Comparison of ENCODE assay signal across 25 mouse cellular contexts in the genomic region with DNA sequence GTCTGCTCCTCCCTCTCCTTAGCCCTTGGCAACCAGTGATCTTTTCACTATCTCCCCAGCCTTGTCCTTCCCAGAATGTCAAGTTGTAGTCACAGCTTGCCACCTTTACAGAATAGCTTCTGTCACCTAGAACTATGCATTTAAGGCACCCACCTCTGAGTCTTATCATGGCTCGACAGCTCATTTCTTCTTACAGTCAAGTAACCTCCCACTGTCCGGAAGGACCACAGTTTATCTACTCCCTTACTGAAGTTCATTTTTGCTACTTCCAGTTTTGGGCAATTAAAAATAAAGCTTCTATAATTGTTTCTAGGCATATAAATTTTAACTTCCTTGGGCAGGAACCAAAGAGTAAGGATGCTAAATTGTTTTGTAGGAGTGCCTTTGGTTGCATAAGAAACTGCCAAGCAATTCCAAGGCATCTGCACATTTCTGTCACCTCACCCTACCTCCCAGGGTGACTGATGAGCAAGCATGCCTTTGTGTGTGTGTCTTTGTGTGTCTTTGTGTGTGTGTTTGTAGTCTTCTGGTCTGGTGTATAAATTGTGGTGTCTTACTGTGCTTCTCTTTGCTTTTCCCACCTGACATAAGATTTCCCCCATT.
DNase-seq lines count a peak whose midpoint lies in the region; ATAC-seq and TF ChIP-seq lines count a peak whose summit lies in the region.
"Had no signal": no experiment of that assay in that cellular context is flagged by ENCODE, and none has a peak within 500 bp of the region (broad histone marks: within the 10 kb centered on the region; RNA-seq: fewer than 3 reads in every experiment).

No protein-coding gene starts in this region.

- intact Hi-C loops in left cerebral cortex, adult 2 months (cut with DNase I): no loop called here

- peaks cover 11% of the 10 kb centered on the region for H3K4me1 ChIP-seq in midbrain, embryonic 13.5 days (replicated peaks)
- H3K4me1 ChIP-seq: embryonic facial prominence, embryonic 12.5 days; embryonic facial prominence, embryonic 15.5 days; heart, embryonic 10.5 days had no signal

- H3K27me3 ChIP-seq in midbrain, embryonic 13.5 days: no peaks in the 10 kb centered on the region
- H3K27me3 ChIP-seq: embryonic facial prominence, embryonic 12.5 days; embryonic facial prominence, embryonic 15.5 days; hindbrain, embryonic 12.5 days; hindbrain, embryonic 15.5 days; Patski had no signal

- H3K27ac ChIP-seq in left cerebral cortex, adult 2 months: no peak overlapping the region
- H3K27ac ChIP-seq in midbrain, embryonic 13.5 days: no peak overlapping the region
- H3K27ac ChIP-seq: embryonic facial prominence, embryonic 12.5 days; embryonic facial prominence, embryonic 15.5 days; heart, adult 2 months; heart, embryonic 10.5 days; hindbrain, embryonic 12.5 days; hindbrain, embryonic 15.5 days had no signal

- WGBS in midbrain, embryonic 13.5 days: 88% methylated on average over 2 of the region's 2 CpGs

- no peak overlapping the region for H3K4me2 ChIP-seq in midbrain, embryonic 13.5 days (replicated peaks)
- H3K4me2 ChIP-seq: embryonic facial prominence, embryonic 12.5 days; embryonic facial prominence, embryonic 15.5 days; hindbrain, embryonic 12.5 days; hindbrain, embryonic 15.5 days had no signal

- no peak for TF ChIP-seq CTCF in left cerebral cortex, adult 2 months (IDR thresholded peaks at IDR 0.05)

- H3K9me3 ChIP-seq in midbrain, embryonic 13.5 days: no peaks in the 10 kb centered on the region
- H3K9me3 ChIP-seq: embryonic facial prominence, embryonic 12.5 days; embryonic facial prominence, embryonic 15.5 days; heart, embryonic 10.5 days; hindbrain, embryonic 12.5 days; hindbrain, embryonic 15.5 days had no signal

- H3K4me3 ChIP-seq in left cerebral cortex, adult 2 months: no peak overlapping the region
- no peak overlapping the region for H3K4me3 ChIP-seq in midbrain, embryonic 13.5 days (replicated peaks)
- H3K4me3 ChIP-seq: embryonic facial prominence, embryonic 12.5 days; embryonic facial prominence, embryonic 15.5 days; heart, adult 2 months; heart, embryonic 10.5 days; hindbrain, embryonic 12.5 days; hindbrain, embryonic 15.5 days had no signal

- ATAC-seq in midbrain, embryonic 13.5 days: no peak
- ATAC-seq: forebrain, embryonic 14.5 days; forebrain, postnatal 0 days; Patski had no signal

- no peak overlapping the region for H3K9ac ChIP-seq in midbrain, embryonic 13.5 days (replicated peaks)
- H3K9ac ChIP-seq: embryonic facial prominence, embryonic 12.5 days; embryonic facial prominence, embryonic 15.5 days; forebrain, postnatal 0 days; hindbrain, embryonic 12.5 days; hindbrain, embryonic 15.5 days had no signal

- H3K36me3 ChIP-seq in midbrain, embryonic 13.5 days: no peaks in the 10 kb centered on the region
- H3K36me3 ChIP-seq: embryonic facial prominence, embryonic 12.5 days; embryonic facial prominence, embryonic 15.5 days; G1E; heart, embryonic 10.5 days; hindbrain, embryonic 12.5 days; hindbrain, embryonic 15.5 days had no signal

- peak; percentile 25 to 41 for DNase-seq in frontal cortex, adult 2 months (ENCODE audit: extremely low spot score in 1 of 2, low spot score in 1 of 2)
- no peak for DNase-seq in frontal cortex, postnatal 10 days (ENCODE audit: low spot score in 2 of 2)
- peak; percentile 23 to 35 for DNase-seq in left cerebral cortex, adult 9 months (ENCODE audit: low spot score in 2 of 2)
- no peak for DNase-seq in left cerebral cortex, adult 2 months (ENCODE audit: extremely low spot score in 1 of 2, low spot score in 2 of 2)
- peak; percentile 73 for DNase-seq in brain, adult 2 months (ENCODE audit: low read depth, low spot score)
- DNase-seq in telencephalon, adult 2 months (ENCODE audit: low read depth, low spot score): peak; percentile 66
- DNase-seq: adrenal gland, postnatal 10 days; adrenal gland, postnatal 36 days; B cell, adult 2 months; cerebellum, adult 11 months; cerebellum, adult 2 months; cerebellum, adult 9-11 months; cerebellum, postnatal 25 days; forebrain, postnatal 0 days; gastrocnemius, postnatal 25 days; heart, adult 2 months had no signal

Comparison
In these comparisons a context has a peak if more than half of its experiments do, and no peak if none do; other contexts are left out.
1. DNase-seq: peak in frontal cortex, adult 2 months (2 of 2), left cerebral cortex, adult 9 months (2 of 2), brain, adult 2 months (single experiment) and telencephalon, adult 2 months (single experiment); none in frontal cortex, postnatal 10 days (0 of 2) and left cerebral cortex, adult 2 months (0 of 2).